Mouse (Mus musculus): ENCODE measurements around the gene Gm6525.

DNA sequence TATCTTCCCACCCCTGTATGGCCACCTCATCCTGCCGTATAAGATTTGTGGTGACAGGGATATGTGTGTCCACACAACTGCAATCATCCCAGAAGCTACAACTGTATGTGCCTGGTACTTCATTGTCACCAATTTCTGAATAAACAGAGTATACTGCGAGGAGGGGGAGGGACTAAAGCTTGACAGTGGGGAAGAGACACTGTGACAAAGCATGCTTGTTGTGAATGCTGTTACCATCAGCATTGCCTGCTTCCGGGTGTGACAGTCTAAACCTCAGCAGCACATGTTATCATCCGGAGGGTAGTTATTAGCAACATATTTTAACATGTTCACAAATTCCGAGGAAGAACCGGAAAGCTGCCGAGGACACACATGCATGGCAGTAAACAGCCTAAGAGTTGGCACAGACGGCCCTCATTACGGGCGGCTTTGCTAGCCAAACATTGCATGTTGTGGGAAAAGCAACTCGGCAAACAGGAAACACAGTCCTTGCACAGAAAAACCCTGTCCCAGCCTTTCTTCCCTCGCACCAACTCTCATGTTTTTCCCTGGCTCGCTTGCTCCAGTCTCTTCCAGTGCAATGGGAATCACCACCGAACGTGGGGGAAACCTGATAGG is 41.9 kb downstream of the Gm6525 start:
- TF ChIP-seq CTCF (IDR thresholded peaks at IDR 0.05; ENCODE audit: control insufficient read depth, insufficient read depth, low read length) (no peak), POLR2A (IDR thresholded peaks at IDR 0.05; ENCODE audit: borderline replicate concordance, control insufficient read depth, low read depth, low read length) (no peak)

Data from bone marrow, adult 2 months (tissue).